Mouse (Mus musculus) adrenal gland, adult 2 months (tissue): ENCODE measurements at regions not wholly inside any gene's neighbourhood (a gene's known extent, or its start where the extent isn't known, plus 50 kb on each side); places are given as distances from the start of the nearest gene placed in this dataset.
A peak's percentile ranks its signal among the peaks of the same experiment; 100 is the strongest.

ENCODE experiments used
- DNase-seq: peaks from one replicate; pipeline ENCODE4 v3.0.0; 2021

DNA sequence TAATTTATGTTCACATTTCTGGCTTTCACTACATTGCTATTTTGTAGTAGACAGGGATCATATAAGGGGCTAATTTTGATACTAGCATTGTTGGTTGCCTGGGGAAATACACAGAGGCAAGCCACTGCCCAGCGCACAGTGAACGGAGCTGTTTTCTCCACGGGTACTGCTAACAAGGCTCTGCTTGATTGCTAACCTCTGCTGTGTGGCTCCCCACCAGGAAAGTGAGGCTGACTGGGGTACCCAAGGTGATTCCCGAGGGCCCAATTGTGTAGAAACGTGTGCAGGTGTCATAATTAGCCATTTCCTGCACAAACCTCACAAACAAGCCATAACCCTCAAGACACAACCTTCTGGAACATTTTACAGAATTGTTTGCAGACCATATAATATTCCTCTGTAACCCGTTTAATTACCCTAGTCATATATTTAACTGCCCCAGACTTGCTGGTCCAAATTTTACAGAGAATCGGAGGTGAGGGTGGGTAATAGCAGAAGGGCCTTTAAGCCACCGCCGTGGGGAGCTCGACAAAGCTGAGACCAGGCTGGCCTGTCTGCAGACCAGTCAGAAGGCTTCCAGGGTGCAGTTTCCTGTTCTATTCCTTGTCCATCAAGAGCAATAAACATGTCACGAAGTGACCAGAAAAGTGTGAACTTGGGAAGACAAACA lies 170.9 kb downstream of the Fam169b start:
- no peak for DNase-seq

- DNase-seq = peak; percentile 11
These were observed 167.1 kb downstream of the Fam169b start for GRCm38 (mm10) chr7:68440661-68441150.

DNA sequence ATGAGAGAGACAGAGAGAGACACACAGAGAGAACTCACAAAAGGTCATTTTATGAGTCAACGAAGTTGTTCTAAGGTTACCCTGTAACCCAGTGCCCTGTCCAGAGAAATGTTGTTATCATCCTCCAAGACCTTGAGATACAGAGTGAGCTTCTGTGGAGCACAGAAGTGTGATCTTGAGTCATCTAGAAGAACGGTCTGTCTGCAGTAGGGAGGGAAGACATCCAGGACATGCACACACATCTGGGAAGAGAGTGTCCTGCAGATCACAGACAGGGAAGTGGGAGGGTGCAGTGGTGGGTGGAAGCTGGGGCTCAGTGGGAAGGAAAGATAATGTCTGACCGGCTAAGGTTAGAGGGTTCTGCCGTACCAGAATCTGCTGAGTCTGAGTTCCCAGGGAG lies 155.3 kb downstream of the Fam169b start:
- peak; percentile 37 for DNase-seq

DNA sequence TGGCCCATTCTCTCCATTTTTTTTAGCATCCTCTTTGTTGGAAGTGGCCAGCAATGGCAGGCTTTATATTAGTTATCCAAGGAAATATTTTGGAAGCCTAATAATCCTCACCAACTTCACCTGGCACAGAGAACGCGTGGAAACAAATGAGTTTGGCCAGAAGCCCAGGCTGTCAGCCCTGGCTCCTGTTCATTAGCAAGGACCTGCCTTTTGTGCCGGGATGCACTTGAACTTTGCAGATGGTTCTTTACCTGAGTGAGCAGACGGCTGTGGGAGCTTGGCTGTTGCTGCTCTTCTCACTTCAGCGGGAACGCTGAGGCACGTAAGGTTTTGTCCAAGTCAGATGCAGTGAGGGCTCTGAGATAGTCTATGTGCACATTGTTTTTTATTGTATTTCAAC lies 142.3 kb downstream of the Fam169b start:
- no peak for DNase-seq

- DNase-seq = no peak
These were observed 139.1 kb downstream of the Fam169b start for GRCm38 (mm10) chr7:68412786-68413185.
